ENCODE assay signal across 24 mouse cellular contexts in genomic region chr3:98880831-98881230, GRCm38 (mm10). TPM values are rescaled to one million over a fixed set of nuclear protein-coding genes. Genes with fewer than 3 reads are reported as not detected.
DNase-seq lines count a peak whose midpoint lies in the region.
"Had no signal": no experiment of that assay in that cellular context is flagged by ENCODE, and none has a peak within 500 bp of the region (broad histone marks: within the 10 kb centered on the region; RNA-seq: fewer than 3 reads in every experiment).

No protein-coding gene starts in this region.

- DNase-seq in adrenal gland, adult 2 months, result peak; percentile 64
- DNase-seq in adrenal gland, postnatal 25 days, result no peak
- peak; percentile 31 for DNase-seq in adrenal gland, postnatal 14 days
- DNase-seq in adrenal gland, adult 8-10 months, result no peak
- DNase-seq: cerebellum, adult 11 months; cerebellum, adult 18-20 months; cerebellum, adult 8-10 months; cerebellum, adult 9-11 months; cerebellum, postnatal 14 days; cerebellum, postnatal 36 days; embryo, embryonic 11 days had no signal

RNA-seq across cellular contexts. Expression of gene Hao2, which starts 12.2 kb away (rescaled TPM):
- 100 to 1,000 TPM; 211 to 479 TPM for total RNA-seq in adrenal gland, adult 2 months (2021)
- 8.8 and 10.9 TPM in 2 replicates for polyA plus RNA-seq in adrenal gland, adult 2 months (2012; rRNA removed)
- total RNA-seq in adrenal gland, postnatal 25 days (2021), result 223 and 290 TPM in 2 replicates
- 200 and 208 TPM in 2 replicates for total RNA-seq in adrenal gland, postnatal 14 days (2021)
- 100 to 1,000 TPM; 231 to 398 (median 393) TPM for total RNA-seq in adrenal gland, adult 8-10 months (2022)
- total RNA-seq: common myeloid progenitor, adult 5-6 weeks; ES-E14; MEL had no signal
- polyA plus RNA-seq: brain, embryonic 14.5 days; C2C12; embryonic facial prominence, embryonic 11.5 days; embryonic facial prominence, embryonic 13.5 days; embryonic facial prominence, embryonic 15.5 days; erythroblast, embryonic 14.5 days; forebrain, embryonic 10.5 days; forebrain, embryonic 14.5 days; forebrain, embryonic 16.5 days; frontal cortex, adult 2 months had no signal

RNA-seq across cellular contexts. Expression of gene Hsd3b1, which starts 21.2 kb away (rescaled TPM):
- total RNA-seq in adrenal gland, adult 2 months (2021), result over 10,000 TPM; 12,384 to 13,319 TPM
- polyA plus RNA-seq in adrenal gland, adult 2 months (2012; rRNA removed), result 2,936 and 3,465 TPM in 2 replicates
- total RNA-seq in adrenal gland, postnatal 25 days (2021), result 14,240 and 17,479 TPM in 2 replicates
- 6,308 and 6,460 TPM in 2 replicates for total RNA-seq in adrenal gland, postnatal 14 days (2021)
- total RNA-seq in adrenal gland, adult 8-10 months (2022), result over 10,000 TPM; 14,159 to 21,140 (median 16,040) TPM
- total RNA-seq: common myeloid progenitor, adult 5-6 weeks; MEL had no signal
- polyA plus RNA-seq: C2C12; embryonic facial prominence, embryonic 13.5 days; embryonic facial prominence, embryonic 15.5 days; forebrain, embryonic 14.5 days; forebrain, embryonic 16.5 days; frontal cortex, adult 2 months had no signal

Comparison
In these comparisons a context has a peak if more than half of its experiments do, and no peak if none do; other contexts are left out.
1. DNase-seq: peak in adrenal gland, adult 2 months (single experiment) and adrenal gland, postnatal 14 days (single experiment); none in adrenal gland, postnatal 25 days (single experiment) and adrenal gland, adult 8-10 months (single experiment).